Mouse (Mus musculus): ENCODE data around the gene Skap2.

DNA sequence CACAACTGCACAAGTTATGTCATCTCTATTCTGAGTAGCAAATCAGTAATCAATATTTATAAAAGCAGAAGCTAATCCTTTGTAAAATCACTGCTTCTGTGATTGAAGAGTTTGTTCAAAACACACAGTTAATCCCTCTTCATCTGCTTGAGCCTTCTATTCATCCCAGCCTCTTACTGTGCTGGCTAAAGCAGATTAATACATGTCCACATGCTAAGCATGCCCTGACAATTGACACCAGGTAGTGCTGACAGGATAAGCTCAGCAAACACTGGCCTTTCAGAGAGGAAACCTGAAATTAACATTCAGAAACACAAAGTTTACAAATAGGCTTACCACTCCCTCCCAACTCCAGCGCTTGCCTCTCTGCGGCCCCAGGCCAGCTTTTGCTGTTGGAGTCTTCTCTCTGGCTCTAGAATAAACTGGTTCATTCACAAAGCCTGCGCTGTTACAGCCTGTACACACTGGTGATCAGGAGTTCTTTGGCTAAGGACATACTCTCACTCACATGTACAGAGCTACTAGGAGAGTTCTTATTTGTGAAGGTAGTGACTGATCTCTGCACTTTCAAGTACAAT, 79.2 kb downstream of the Skap2 start:
- TF ChIP-seq CTCF (conservative IDR thresholded peaks at IDR 0.05; ENCODE audit: insufficient read depth, insufficient read length, low read depth, low read length): no peak
- TF ChIP-seq POLR2A (IDR thresholded peaks at IDR 0.05; ENCODE audit: low read depth, low read length): no peak
